Mouse (Mus musculus): ENCODE results near the gene Btg1.

Btg1 gene

DNA sequence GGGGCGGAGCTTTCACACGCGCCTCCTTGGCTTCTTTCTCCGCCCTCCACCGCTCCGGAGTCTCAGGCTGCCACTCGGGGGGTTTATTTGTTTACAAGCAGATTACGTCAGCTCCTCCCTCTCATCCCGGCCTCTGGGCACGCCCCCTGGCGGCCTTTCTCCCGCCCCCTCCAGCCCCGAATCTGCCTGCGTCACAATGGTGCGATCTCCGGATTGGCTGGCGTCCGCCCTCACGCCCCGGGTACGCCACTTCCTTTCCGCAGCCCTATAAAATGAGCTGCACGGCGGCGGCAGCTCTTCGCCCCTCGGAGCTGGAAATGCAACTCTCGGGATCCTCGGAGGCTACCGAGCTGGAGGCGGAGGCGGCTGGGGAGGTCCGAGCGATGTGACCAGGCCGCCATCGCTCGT, at the start of gene Btg1:
Gene Btg1 (plus strand): TSS at position 298 of the 408 bp plus-strand sequence.
- DNase-seq: peak; percentile 100

DNA sequence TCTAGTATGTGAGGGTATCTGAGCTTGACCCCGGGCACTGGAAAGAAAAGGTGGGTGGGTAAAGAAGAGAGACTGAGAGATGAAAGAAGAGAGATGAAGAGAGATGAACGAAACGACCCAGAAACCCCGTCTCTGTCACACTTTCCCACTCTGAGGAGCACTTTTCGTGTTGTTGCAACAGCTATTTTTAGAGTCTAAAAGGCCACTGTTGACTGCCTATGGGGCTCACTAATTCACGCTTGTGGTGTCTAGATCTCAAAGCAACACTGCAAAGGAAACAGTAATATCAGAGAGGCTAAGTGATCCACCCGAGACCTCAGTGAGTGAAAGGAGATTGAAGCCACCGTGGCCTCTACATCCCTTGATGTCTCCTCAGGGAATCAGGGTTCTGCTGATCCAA, 47.3 kb upstream of the Btg1 start:
- no peak for DNase-seq

DNA sequence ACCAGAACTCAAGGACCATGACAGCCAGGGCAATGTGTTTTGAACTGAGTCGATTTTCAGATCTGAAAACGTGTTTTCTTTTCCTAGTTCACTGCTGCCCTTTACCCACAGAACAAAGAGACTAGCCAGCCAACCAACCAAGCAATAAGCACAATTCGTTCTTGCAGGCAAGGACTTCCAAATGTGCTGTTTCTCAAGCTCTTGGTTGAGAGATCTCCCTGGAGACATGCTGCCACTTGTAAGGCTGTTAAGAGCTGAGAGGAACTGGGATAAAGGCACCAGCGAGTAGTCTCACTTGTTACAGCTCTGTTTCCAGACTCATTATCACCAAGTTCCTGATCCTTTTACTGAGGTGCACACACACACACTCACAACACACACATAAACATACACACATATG, 45.6 kb upstream of the Btg1 start:
- no peak for DNase-seq

GRCm38 (mm10) chr10:96574786-96575185, 42.0 kb upstream of the Btg1 start:
- no peak for DNase-seq

- no peak for DNase-seq
Measured at GRCm38 (mm10) chr10:96575338-96575737, 41.5 kb upstream of the Btg1 start.

GRCm38 (mm10) chr10:96578924-96579323, 37.9 kb upstream of the Btg1 start:
- no peak for DNase-seq

DNA sequence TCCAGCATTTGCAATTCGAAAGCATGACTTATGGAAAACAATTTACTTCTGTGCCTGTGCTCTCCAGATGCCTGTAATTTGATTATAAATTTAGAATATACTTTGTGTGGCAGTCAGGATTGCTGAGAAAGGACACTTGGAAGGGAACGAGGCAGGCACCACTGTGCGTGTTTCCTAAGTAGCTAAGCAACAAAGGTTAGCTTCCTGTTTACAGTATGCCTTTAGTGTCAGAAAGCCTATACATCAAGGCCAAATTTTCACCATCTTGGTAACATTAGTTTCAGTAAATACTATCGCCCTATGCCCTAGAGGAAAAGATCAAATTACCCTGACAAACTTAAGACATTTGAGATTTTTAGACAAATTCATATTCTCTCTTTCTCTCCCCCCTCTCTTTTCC, 37.4 kb upstream of the Btg1 start:
- no peak for DNase-seq

GRCm38 (mm10) chr10:96580246-96580645, 36.6 kb upstream of the Btg1 start:
- no peak for DNase-seq

- no peak for DNase-seq
Measured at GRCm38 (mm10) chr10:96581232-96581631, 35.6 kb upstream of the Btg1 start.

DNA sequence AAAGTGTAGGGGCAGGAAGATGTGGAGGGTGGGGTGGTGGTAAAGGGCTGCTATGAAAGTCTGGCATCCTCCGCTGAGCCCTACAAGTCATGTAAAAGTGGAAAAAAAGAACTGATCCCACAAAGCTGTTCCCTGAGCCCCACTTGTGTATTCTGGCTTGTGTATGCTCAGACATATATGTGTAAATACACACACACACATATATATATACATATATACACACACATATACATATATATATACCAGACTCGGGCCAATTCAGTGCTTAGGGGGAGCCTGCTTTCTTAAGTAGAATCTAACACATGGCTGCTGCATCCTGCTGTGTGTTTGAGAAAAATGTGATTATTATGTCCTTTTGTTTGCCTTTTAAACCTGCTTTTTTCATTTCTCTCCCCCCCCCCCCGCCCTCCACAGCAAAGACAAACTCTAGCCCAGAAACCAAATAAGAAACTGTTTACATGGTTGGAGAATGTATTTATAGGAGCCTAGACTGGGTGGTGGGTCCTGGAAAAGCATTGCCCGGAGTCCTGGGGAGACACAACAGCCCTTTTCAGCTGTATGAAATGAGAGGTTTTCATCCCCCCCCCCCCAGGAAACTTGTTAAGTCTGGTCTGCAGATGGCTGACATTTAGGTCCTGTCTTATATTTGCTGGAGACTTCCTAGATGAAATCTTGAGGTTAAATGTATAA, 30.5 kb upstream of the Btg1 start:
- DNase-seq: no peak

GRCm38 (mm10) chr10:96586881-96587217, 30.0 kb upstream of the Btg1 start:
- DNase-seq: no peak

DNA sequence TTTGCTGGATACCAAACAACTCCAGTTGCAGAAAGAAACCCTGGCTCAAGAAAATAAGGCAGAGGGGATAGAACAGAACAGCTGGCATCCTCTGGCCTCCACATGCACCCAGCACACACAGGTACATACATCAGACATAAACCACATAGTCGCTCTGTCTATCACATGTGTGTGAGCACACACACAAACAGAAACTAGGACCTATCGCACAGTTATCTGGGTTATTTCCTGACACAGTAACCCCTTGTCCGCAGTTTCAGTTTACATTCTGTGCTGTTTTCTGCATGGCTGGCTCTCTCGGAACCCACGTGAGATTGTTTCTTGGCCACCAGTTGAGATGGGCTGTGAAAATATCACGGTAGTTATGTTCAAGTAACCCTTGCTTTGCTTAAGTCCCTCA, 28.6 kb upstream of the Btg1 start:
- no peak for DNase-seq

DNA sequence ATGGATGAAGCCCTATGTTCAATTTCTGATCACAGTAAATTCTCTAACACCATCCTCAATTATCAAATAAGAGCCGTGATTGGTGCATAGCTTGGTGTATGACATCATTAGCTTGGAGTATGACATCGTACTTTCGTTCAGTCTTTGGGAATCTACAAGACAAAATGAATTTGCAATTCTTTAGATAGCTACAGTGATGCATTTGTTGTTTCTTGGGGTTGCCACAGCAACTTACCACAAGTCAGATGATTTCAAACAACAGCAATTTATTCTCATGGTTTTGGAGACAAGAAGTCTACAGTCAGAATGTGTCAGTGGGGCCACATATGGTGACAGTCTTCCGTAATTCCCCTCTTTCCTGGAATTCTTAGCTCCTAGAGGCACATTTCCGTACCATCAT, 27.0 kb upstream of the Btg1 start:
- DNase-seq: no peak

DNA sequence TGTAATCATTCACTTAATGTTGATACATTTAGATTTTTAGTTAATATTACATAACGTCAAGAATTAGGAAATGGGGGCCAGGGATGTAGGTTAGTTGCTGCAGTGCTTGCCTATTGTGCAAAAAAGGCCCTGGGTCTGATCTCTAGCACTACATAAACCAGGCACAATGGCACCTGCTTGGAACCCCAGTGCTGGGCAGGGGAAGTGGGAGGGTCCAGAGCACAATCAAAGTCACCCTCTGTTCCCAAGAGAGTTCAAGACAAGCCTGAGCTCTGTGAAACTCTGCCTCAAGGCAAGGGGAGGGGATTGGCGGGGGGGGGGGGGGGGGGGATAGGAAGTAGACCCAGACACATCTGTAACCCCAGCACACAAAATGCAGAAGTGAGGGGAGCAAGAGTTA, 24.7 kb upstream of the Btg1 start:
- no peak for DNase-seq

GRCm38 (mm10) chr10:96595435-96596132, 21.2 kb upstream of the Btg1 start:
- no peak for DNase-seq

DNA sequence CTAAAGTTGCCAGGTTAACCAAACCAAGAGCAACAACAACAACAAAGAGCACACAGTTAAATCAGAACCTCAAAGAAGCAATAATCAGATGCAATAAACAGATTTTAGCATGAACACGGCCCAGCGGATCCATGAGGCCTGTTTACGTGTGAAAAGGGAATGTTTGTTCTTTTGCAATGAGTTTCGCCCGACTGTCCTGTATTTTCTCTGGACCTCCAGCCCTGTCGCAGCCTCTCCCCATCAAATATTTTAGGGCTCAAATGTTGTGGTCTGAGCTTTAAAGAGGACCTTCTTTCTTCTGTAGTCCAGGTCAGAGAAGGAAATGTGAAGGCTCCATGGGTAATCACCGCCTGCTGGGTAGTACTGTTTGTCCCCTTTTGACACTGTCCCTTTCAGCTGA, 20.4 kb upstream of the Btg1 start:
- DNase-seq: no peak

DNA sequence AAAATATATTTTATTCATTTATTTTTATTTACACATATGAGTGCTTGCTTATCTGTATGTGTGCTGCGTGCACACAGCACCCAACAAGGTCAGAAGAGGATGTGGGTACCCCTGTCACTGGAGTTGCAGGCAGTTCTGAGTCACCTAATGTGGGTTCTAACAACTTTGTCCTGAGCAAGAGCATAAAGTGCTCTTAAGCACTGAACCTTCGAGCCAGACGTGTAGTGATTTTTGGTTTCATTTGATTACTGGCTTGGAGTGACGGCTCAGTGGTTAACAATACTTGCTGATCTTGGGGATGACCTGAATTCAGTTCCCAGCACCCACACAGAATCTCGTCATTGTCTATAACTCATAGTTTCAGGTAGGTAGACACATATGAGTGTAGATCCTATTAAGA, 17.2 kb upstream of the Btg1 start:
- DNase-seq: no peak

DNA sequence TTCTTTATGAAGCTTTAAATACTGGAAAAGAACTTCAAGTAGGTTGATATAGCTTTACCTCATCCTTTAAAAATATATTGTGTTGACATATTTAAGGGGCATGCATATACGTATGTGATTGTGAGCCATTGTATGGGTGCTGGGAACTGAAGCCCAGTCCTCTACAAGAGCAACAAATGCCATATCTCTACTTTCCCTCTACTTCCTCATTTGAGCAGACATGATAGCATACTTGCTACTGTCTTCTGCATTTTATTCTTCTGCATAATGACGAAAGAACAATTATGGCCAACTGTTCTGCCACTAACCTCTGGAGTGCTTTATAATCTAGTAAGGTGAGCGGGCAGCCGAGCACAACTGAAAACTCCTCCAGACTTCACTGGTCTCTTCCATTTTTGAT, 15.1 kb upstream of the Btg1 start:
- no peak for DNase-seq

GRCm38 (mm10) chr10:96602339-96602738, 14.5 kb upstream of the Btg1 start:
- no peak for DNase-seq

- no peak for DNase-seq
Measured at GRCm38 (mm10) chr10:96605168-96605567, 11.6 kb upstream of the Btg1 start.

DNA sequence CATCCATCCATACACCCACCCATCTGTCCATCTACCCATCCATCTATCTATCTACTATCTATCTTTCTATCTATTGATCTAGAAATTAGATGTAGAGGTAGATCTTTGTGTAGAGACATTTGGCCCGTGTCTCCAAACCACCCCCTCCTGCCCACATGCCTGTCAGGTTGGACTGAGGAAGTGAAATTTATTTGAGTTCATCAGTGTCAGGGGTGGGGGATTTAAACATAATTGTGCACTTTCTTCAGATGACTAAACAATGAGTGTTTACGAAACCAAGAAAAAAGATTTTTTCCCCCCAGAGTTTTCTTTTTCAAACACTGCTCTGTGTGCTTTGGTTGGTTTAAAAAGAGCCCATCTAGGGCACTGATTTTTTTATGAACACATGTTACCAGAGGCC, 10.9 kb upstream of the Btg1 start:
- no peak for DNase-seq

- no peak for DNase-seq
Measured at GRCm38 (mm10) chr10:96607617-96608185, 9.1 kb upstream of the Btg1 start.

- no peak for DNase-seq
Measured at GRCm38 (mm10) chr10:96609356-96610345, 7.2 kb upstream of the Btg1 start.
